Mouse (Mus musculus) limb, embryonic 13.5 days (tissue): ENCODE measurements at regions not wholly inside any gene's neighbourhood (a gene's known extent, or its start where the extent isn't known, plus 50 kb on each side); places are given as distances from the start of the nearest gene placed in this dataset.

Experiments used
- ATAC-seq: fragments of 200-750 bp; cut with Nextera tagmentation; 2 replicates; pipeline ENCODE4 v1.8.0; 2017; ENCODE audit warnings: low read depth, moderate number of reproducible peaks, moderate TSS enrichment; ENCODE audit not compliant: low FRiP score
- H3K27ac ChIP-seq: fragments of 300-500 bp; sonication (generic); 2 replicates; pipeline ENCODE4 v1.5.1; 2015; ENCODE audit warnings: inconsistent platforms, mild to moderate bottlenecking, moderate library complexity
- H3K27me3 ChIP-seq: fragments of 300-500 bp; sonication (generic); 2 replicates; pipeline ENCODE4 v1.6.1; 2015; ENCODE audit warnings: mild to moderate bottlenecking, inconsistent platforms
- H3K36me3 ChIP-seq: fragments of 300-500 bp; sonication (generic); 2 replicates; pipeline ENCODE4 v1.6.1; 2015; ENCODE audit warnings: inconsistent platforms, mild to moderate bottlenecking, moderate library complexity
- H3K4me1 ChIP-seq: fragments of 300-500 bp; sonication (generic); 2 replicates; pipeline ENCODE4 v1.6.1; 2015; ENCODE audit warnings: inconsistent platforms
- H3K4me2 ChIP-seq: fragments of 300-500 bp; sonication (generic); replicated peaks from 2 replicates; pipeline ENCODE4 v1.6.1; 2015; ENCODE audit warnings: inconsistent platforms, mild to moderate bottlenecking, moderate library complexity
- H3K4me3 ChIP-seq: fragments of 300-500 bp; sonication (generic); 2 replicates; pipeline ENCODE4 v1.5.1; 2015; ENCODE audit warnings: moderate library complexity, mild to moderate bottlenecking, inconsistent platforms
- H3K9ac ChIP-seq: fragments of 300-500 bp; sonication (generic); 2 replicates; pipeline ENCODE4 v1.6.1; 2015; ENCODE audit warnings: mild to moderate bottlenecking, inconsistent platforms
- H3K9me3 ChIP-seq: fragments of 300-500 bp; sonication (generic); 2 replicates; pipeline ENCODE4 v1.6.1; 2016; ENCODE audit warnings: inconsistent platforms
- WGBS: fragments of 180-500 bp; shearing (Covaris S2); methylation state at CpG from one replicate; pipeline ENCODE4 v1.1.7; 2015; 5-methylcytosine and 5-hydroxymethylcytosine counted together

- Histone ChIP-seq H3K36me3 (no peaks in the 10 kb centered on the region), H3K27ac (no peak overlapping the region)
Observed at GRCm38 (mm10) chr10:66752237-66752810, 343.6 kb upstream of the Jmjd1c start.

GRCm38 (mm10) chr10:66756866-66757265 is 339.1 kb upstream of the Jmjd1c start:
- Histone ChIP-seq H3K9me3 (no peaks in the 10 kb centered on the region), H3K27ac (no peak overlapping the region), H3K27me3 (no peaks in the 10 kb centered on the region), H3K36me3 (no peaks in the 10 kb centered on the region), H3K9ac (no peak overlapping the region), H3K4me3 (no peak overlapping the region), H3K4me2 (no peak overlapping the region), H3K4me1 (no peaks in the 10 kb centered on the region)
- 79% methylated on average over 4 of the region's 4 CpGs for WGBS
- ATAC-seq, result no peak

More at GRCm38 (mm10) chr10:66752237-66752810, 343.6 kb upstream of the Jmjd1c start:
- Histone ChIP-seq H3K4me3 (no peak overlapping the region), H3K9ac (no peak overlapping the region), H3K27me3 (no peaks in the 10 kb centered on the region), H3K4me2 (no peak overlapping the region), H3K9me3 (no peaks in the 10 kb centered on the region), H3K4me1 (no peaks in the 10 kb centered on the region)
- WGBS, result 75% methylated on average over 7 of the region's 7 CpGs
- no peak for ATAC-seq

GRCm38 (mm10) chr10:66770161-66771030 is 325.5 kb upstream of the Jmjd1c start:
- peaks cover 23% of the 10 kb centered on the region for H3K9me3 ChIP-seq
- no peak for ATAC-seq
- H3K36me3 ChIP-seq, result no peaks in the 10 kb centered on the region
- no peaks in the 10 kb centered on the region for H3K27me3 ChIP-seq
- no peak overlapping the region for H3K9ac ChIP-seq
- WGBS, result 33% methylated on average over 21 of the region's 21 CpGs
- peak overlapping the region; percentile 45 for H3K4me2 ChIP-seq
- H3K4me3 ChIP-seq, result no peak overlapping the region
- H3K4me1 ChIP-seq, result peaks cover 8% of the 10 kb centered on the region; the same call in 1 of the 2 replicates
- no peak overlapping the region for H3K27ac ChIP-seq

GRCm38 (mm10) chr10:66780335-66781170 is 315.4 kb upstream of the Jmjd1c start:
- Histone ChIP-seq H3K4me2 (no peak overlapping the region), H3K27me3 (no peaks in the 10 kb centered on the region), H3K9me3 (0 out of 2 replicates have a peak, but pooled peaks cover 3% of the 10 kb centered on the region), H3K27ac (peak overlapping the region; percentile 1; the same call in 1 of the 2 replicates), H3K4me1 (peaks cover 11% of the 10 kb centered on the region; the same call in 1 of the 2 replicates), H3K4me3 (no peak overlapping the region), H3K9ac (no peak overlapping the region), H3K36me3 (no peaks in the 10 kb centered on the region)
- 54% methylated on average over 11 of the region's 11 CpGs for WGBS
- peak; percentile 85 for ATAC-seq

- WGBS, result 47% methylated on average over 1 of the region's 1 CpGs
- peak; percentile 70; the same call in 1 of the 2 replicates for ATAC-seq
Observed at GRCm38 (mm10) chr10:66781171-66781510, 314.8 kb upstream of the Jmjd1c start.

GRCm38 (mm10) chr10:66782025-66782424 is 313.9 kb upstream of the Jmjd1c start:
- Histone ChIP-seq H3K36me3 (no peaks in the 10 kb centered on the region), H3K9ac (no peak overlapping the region), H3K27me3 (no peaks in the 10 kb centered on the region), H3K4me1 (peaks cover 11% of the 10 kb centered on the region; the same call in 1 of the 2 replicates), H3K27ac (no peak overlapping the region), H3K4me3 (no peak overlapping the region), H3K4me2 (no peak overlapping the region), H3K9me3 (0 out of 2 replicates have a peak, but pooled peaks cover 3% of the 10 kb centered on the region)
- 90% methylated on average over 5 of the region's 5 CpGs for WGBS
- ATAC-seq, result no peak

More at GRCm38 (mm10) chr10:66781171-66781510, 314.8 kb upstream of the Jmjd1c start:
- Histone ChIP-seq H3K36me3 (no peaks in the 10 kb centered on the region), H3K27ac (no peak overlapping the region; the same call in 1 of the 2 replicates), H3K4me2 (no peak overlapping the region), H3K4me1 (peaks cover 11% of the 10 kb centered on the region; the same call in 1 of the 2 replicates), H3K27me3 (no peaks in the 10 kb centered on the region), H3K4me3 (no peak overlapping the region), H3K9ac (no peak overlapping the region), H3K9me3 (0 out of 2 replicates have a peak, but pooled peaks cover 3% of the 10 kb centered on the region)

GRCm38 (mm10) chr10:66787812-66788211 is 308.1 kb upstream of the Jmjd1c start:
- 69% methylated on average over 7 of the region's 7 CpGs for WGBS
- no peak overlapping the region for H3K4me3 ChIP-seq
- no peaks in the 10 kb centered on the region for H3K36me3 ChIP-seq
- H3K4me2 ChIP-seq, result no peak overlapping the region
- no peaks in the 10 kb centered on the region for H3K4me1 ChIP-seq
- H3K9me3 ChIP-seq, result no peaks in the 10 kb centered on the region
- no peak overlapping the region for H3K27ac ChIP-seq
- H3K9ac ChIP-seq, result no peak overlapping the region
- ATAC-seq, result 0 out of 2 replicates have a peak, but pooled peaks have one; percentile 24
- H3K27me3 ChIP-seq, result no peaks in the 10 kb centered on the region

GRCm38 (mm10) chr10:66796296-66796695 is 299.6 kb upstream of the Jmjd1c start:
- Histone ChIP-seq H3K4me3 (no peak overlapping the region), H3K36me3 (no peaks in the 10 kb centered on the region)
- WGBS, result 91% methylated on average over 9 of the region's 9 CpGs

GRCm38 (mm10) chr10:66802691-66803090 is 293.2 kb upstream of the Jmjd1c start:
- H3K4me1 ChIP-seq, result 0 out of 2 replicates have a peak, but pooled peaks cover 2% of the 10 kb centered on the region
- no peak overlapping the region for H3K9ac ChIP-seq
- 0 out of 2 replicates have a peak, but pooled peaks cover 13% of the 10 kb centered on the region for H3K9me3 ChIP-seq
- H3K4me3 ChIP-seq, result no peak overlapping the region
- no peaks in the 10 kb centered on the region for H3K36me3 ChIP-seq
- H3K27me3 ChIP-seq, result no peaks in the 10 kb centered on the region
- no peak overlapping the region for H3K4me2 ChIP-seq
- H3K27ac ChIP-seq, result no peak overlapping the region
- 74% methylated on average over 1 of the region's 1 CpGs for WGBS
- ATAC-seq, result no peak

More at GRCm38 (mm10) chr10:66796296-66796695, 299.6 kb upstream of the Jmjd1c start:
- ATAC-seq, result no peak
- no peak overlapping the region for H3K27ac ChIP-seq
- H3K9ac ChIP-seq, result no peak overlapping the region
- H3K27me3 ChIP-seq, result no peaks in the 10 kb centered on the region
- no peaks in the 10 kb centered on the region for H3K4me1 ChIP-seq
- H3K9me3 ChIP-seq, result 0 out of 2 replicates have a peak, but pooled peaks cover 3% of the 10 kb centered on the region
- H3K4me2 ChIP-seq, result no peak overlapping the region

GRCm38 (mm10) chr10:66807261-66807968 is 288.5 kb upstream of the Jmjd1c start:
- no peaks in the 10 kb centered on the region for H3K36me3 ChIP-seq
- no peak overlapping the region for H3K27ac ChIP-seq
- 43% methylated on average over 16 of the region's 16 CpGs for WGBS
- H3K27me3 ChIP-seq, result peaks cover 5% of the 10 kb centered on the region
- H3K4me3 ChIP-seq, result no peak overlapping the region
- no peak overlapping the region for H3K4me2 ChIP-seq
- ATAC-seq, result peak; percentile 61
- H3K9me3 ChIP-seq, result 0 out of 2 replicates have a peak, but pooled peaks cover 7% of the 10 kb centered on the region
- no peak overlapping the region for H3K9ac ChIP-seq
- H3K4me1 ChIP-seq, result 0 out of 2 replicates have a peak, but pooled peaks cover 2% of the 10 kb centered on the region
